Mouse (Mus musculus): Measurements from ENCODE around the gene Cpn1. TPM values are rescaled to one million over a fixed set of nuclear protein-coding genes. Genes with fewer than 3 reads are reported as not detected.

Gene Cpn1
- total and polyA plus RNA-seq, 2 experiments from 2014 or later, result 0.57 to 0.74 TPM

DNA sequence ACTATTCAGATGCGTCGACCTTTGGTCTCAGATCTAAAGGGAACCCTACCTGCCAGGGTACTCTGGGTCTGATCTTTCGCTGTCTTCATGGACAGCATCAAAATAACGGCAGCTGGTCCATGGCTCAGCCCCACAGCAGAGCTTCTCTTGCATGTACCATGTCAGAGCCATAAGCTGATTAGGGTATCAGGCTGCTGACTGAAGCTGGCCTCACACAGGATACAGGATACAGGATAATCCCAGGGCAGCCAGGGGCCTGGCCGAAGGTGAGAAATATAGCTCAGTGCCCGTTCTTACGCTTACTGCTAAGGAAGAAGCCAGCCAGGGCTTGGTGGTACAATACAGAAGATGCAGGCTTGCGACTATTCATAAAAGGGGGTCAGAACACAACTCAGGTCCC lies 41.8 kb downstream of the Cpn1 start:
- WGBS, result 90% methylated on average over 8 of the region's 8 CpGs
- H3K4me3 ChIP-seq (ENCODE audit: low read depth, low read length), result no peak overlapping the region
- no peak for ATAC-seq
- no peak overlapping the region for H3K4me2 ChIP-seq (ENCODE audit: low read depth)
- no peaks in the 10 kb centered on the region for H3K36me3 ChIP-seq (ENCODE audit: insufficient read depth)
- no peak for TF ChIP-seq CTCF (IDR thresholded peaks at IDR 0.05; ENCODE audit: low read depth)
- H3K4me1 ChIP-seq (ENCODE audit: insufficient read depth), result no peaks in the 10 kb centered on the region
- H3K27ac ChIP-seq (ENCODE audit: low read depth, low read length), result no peak overlapping the region
- H3K27me3 ChIP-seq (ENCODE audit: insufficient read depth, low read length), result no peaks in the 10 kb centered on the region
- DNase-seq, result no peak
- no peak overlapping the region for H3K9ac ChIP-seq
- no peaks in the 10 kb centered on the region for H3K9me3 ChIP-seq (ENCODE audit: low read length)

DNA sequence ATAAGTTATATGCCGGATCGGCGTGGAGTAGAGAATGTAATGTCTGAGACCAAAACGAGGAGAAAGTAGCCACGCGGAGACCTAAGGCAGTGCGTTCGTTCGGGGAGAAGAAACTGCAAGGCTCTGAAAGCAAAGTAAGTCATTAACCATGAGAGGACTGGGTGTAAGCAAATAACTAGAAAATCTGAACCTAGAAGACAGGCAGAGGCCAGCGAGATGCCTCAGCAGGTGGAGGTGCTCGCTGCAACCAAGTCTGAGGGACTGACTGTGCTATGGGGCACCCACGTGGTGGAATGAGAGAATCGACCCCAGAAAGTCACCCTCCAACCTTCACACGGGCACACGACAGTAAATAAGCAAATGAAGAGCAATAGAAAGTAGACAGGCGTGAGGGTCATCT lies 43.3 kb downstream of the Cpn1 start:
- Histone ChIP-seq H3K27me3 (ENCODE audit: insufficient read depth, low read length) (no peaks in the 10 kb centered on the region), H3K4me3 (ENCODE audit: low read depth, low read length) (no peak overlapping the region), H3K9ac (no peak overlapping the region), H3K4me2 (ENCODE audit: low read depth) (no peak overlapping the region), H3K36me3 (ENCODE audit: insufficient read depth) (no peaks in the 10 kb centered on the region), H3K9me3 (ENCODE audit: low read length) (no peaks in the 10 kb centered on the region), H3K27ac (ENCODE audit: low read depth, low read length) (no peak overlapping the region), H3K4me1 (ENCODE audit: insufficient read depth) (no peaks in the 10 kb centered on the region)
- TF ChIP-seq CTCF (IDR thresholded peaks at IDR 0.05; ENCODE audit: low read depth), result no peak
- WGBS, result 82% methylated on average over 16 of the region's 16 CpGs
- DNase-seq (no peak), ATAC-seq (no peak)

GRCm38 (mm10) chr19:43939769-43940689 lies 46.3 kb downstream of the Cpn1 start, which contains the start of gene Dnmbp:
Gene Dnmbp (minus strand): TSS chr19:43940191.
- DNase-seq (peak; percentile 83), ATAC-seq (peak; percentile 91)
- H3K9ac ChIP-seq, result peak within 1 kb of the TSS; percentile 75
- peak within 1 kb of the TSS; percentile 76 for H3K4me2 ChIP-seq (ENCODE audit: low read depth)
- 8% methylated on average over 87 of the region's 94 CpGs for WGBS
- H3K4me1 ChIP-seq (ENCODE audit: insufficient read depth), result no peaks in the 10 kb centered on the region
- no peaks in the 10 kb centered on the region for H3K36me3 ChIP-seq (ENCODE audit: insufficient read depth)
- TF ChIP-seq CTCF (IDR thresholded peaks at IDR 0.05; ENCODE audit: low read depth), result peak; percentile 79
- H3K27me3 ChIP-seq (ENCODE audit: insufficient read depth, low read length), result no peaks in the 10 kb centered on the region
- H3K27ac ChIP-seq (ENCODE audit: low read depth, low read length), result no peak within 1 kb of the TSS
- peak within 1 kb of the TSS; percentile 80 for H3K4me3 ChIP-seq (ENCODE audit: low read depth, low read length)
- no peaks in the 10 kb centered on the region for H3K9me3 ChIP-seq (ENCODE audit: low read length)

GRCm38 (mm10) chr19:43939171-43939768 lies 47.1 kb downstream of the Cpn1 start:
- DNase-seq, result no peak
- Histone ChIP-seq H3K4me2 (ENCODE audit: low read depth) (peak overlapping the region; percentile 76), H3K4me1 (ENCODE audit: insufficient read depth) (no peaks in the 10 kb centered on the region), H3K27me3 (ENCODE audit: insufficient read depth, low read length) (no peaks in the 10 kb centered on the region), H3K36me3 (ENCODE audit: insufficient read depth) (no peaks in the 10 kb centered on the region), H3K27ac (ENCODE audit: low read depth, low read length) (no peak overlapping the region), H3K9ac (peak overlapping the region; percentile 75), H3K4me3 (ENCODE audit: low read depth, low read length) (peak overlapping the region; percentile 80), H3K9me3 (ENCODE audit: low read length) (no peaks in the 10 kb centered on the region)
- WGBS, result 27% methylated on average over 16 of the region's 16 CpGs
- no peak for ATAC-seq
- TF ChIP-seq CTCF (IDR thresholded peaks at IDR 0.05; ENCODE audit: low read depth), result no peak

DNA sequence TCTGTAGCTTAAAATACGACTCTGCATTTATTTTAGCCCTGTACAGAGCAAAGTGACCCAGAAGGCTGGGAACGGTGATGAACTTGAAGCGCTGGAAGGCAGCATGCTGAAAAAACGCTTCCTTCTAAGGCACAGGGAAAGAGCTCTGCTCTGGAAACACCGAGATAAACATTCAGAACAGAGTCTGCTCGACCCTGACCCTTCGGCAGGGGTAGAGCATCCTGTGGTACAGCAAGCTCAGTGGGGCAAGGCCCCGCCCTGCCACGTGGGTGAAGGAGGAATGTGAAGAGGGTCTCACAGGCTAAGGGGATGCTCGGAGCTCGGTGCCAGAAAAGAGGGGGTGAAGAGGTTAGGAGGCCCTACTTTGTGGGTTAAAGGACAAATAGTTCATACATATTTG lies 48.0 kb downstream of the Cpn1 start:
- H3K27ac ChIP-seq (ENCODE audit: low read depth, low read length), result no peak overlapping the region
- TF ChIP-seq CTCF (IDR thresholded peaks at IDR 0.05; ENCODE audit: low read depth), result no peak
- no peak overlapping the region for H3K4me2 ChIP-seq (ENCODE audit: low read depth)
- no peaks in the 10 kb centered on the region for H3K27me3 ChIP-seq (ENCODE audit: insufficient read depth, low read length)
- no peaks in the 10 kb centered on the region for H3K36me3 ChIP-seq (ENCODE audit: insufficient read depth)
- ATAC-seq, result no peak
- 62% methylated on average over 11 of the region's 11 CpGs for whole genome bisulfite sequencing
- DNase-seq, result no peak
- H3K4me3 ChIP-seq (ENCODE audit: low read depth, low read length), result no peak overlapping the region
- no peak overlapping the region for H3K9ac ChIP-seq
- no peaks in the 10 kb centered on the region for H3K9me3 ChIP-seq (ENCODE audit: low read length)
- no peaks in the 10 kb centered on the region for H3K4me1 ChIP-seq (ENCODE audit: insufficient read depth)

DNA sequence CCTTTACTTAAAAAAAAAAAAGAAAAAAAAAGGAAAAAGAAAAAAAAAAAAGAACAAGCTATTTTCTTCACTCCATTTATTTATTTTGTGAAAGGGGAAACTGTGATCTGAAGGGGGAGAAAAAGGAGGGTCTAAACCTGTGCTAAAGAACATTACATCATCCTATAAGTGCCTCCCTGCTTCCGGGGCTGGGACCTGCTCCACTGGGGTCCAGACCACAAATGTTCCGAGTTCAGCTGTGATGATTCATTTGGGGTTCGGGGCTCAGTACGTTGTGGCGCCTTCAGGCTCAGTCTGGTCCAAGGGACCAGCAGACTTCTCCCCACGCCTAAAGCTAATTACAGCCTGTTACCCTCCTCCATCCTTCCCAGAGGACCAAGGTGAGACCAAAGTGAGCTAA lies 55.4 kb downstream of the Cpn1 start:
- no peaks in the 10 kb centered on the region for H3K9me3 ChIP-seq (ENCODE audit: low read length)
- no peaks in the 10 kb centered on the region for H3K4me1 ChIP-seq (ENCODE audit: insufficient read depth)
- H3K9ac ChIP-seq, result no peak overlapping the region
- no peak overlapping the region for H3K4me3 ChIP-seq (ENCODE audit: low read depth, low read length)
- no peaks in the 10 kb centered on the region for H3K36me3 ChIP-seq (ENCODE audit: insufficient read depth)
- DNase-seq (no peak), ATAC-seq (no peak)
- H3K4me2 ChIP-seq (ENCODE audit: low read depth), result no peak overlapping the region
- H3K27me3 ChIP-seq (ENCODE audit: insufficient read depth, low read length), result no peaks in the 10 kb centered on the region
- WGBS, result 90% methylated on average over 6 of the region's 6 CpGs
- H3K27ac ChIP-seq (ENCODE audit: low read depth, low read length), result no peak overlapping the region
- TF ChIP-seq CTCF (IDR thresholded peaks at IDR 0.05; ENCODE audit: low read depth), result no peak

DNA sequence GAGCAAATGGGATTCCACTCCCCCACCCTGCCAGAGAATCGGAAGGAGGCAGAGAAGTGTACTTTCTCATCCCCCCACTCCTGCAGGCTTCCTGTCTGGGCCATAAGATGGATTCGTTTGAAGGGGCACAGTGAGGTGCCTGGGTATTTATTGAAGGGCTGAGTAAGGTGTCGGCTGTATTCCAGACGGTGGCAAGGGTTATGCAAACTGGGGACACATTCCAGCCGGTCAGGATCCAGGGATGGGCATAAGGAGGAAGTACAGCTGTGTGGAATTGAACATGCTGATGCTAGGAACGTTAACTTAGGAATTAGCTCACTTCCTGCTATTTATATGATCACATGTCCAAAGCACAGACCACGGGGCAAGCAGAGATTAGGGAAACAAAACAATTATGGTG lies 56.0 kb downstream of the Cpn1 start:
- Histone ChIP-seq H3K4me1 (ENCODE audit: insufficient read depth) (no peaks in the 10 kb centered on the region), H3K36me3 (ENCODE audit: insufficient read depth) (no peaks in the 10 kb centered on the region), H3K4me2 (ENCODE audit: low read depth) (no peak overlapping the region), H3K9ac (no peak overlapping the region), H3K27me3 (ENCODE audit: insufficient read depth, low read length) (no peaks in the 10 kb centered on the region), H3K4me3 (ENCODE audit: low read depth, low read length) (no peak overlapping the region), H3K27ac (ENCODE audit: low read depth, low read length) (no peak overlapping the region), H3K9me3 (ENCODE audit: low read length) (no peaks in the 10 kb centered on the region)
- DNase-seq (no peak), ATAC-seq (no peak)
- TF ChIP-seq CTCF (IDR thresholded peaks at IDR 0.05; ENCODE audit: low read depth), result no peak
- 52% methylated on average over 7 of the region's 7 CpGs for WGBS

Data from forebrain, postnatal 0 days (tissue).